Mouse (Mus musculus): Measurements from ENCODE around the gene Smarcc1. TPM values are rescaled to one million over a fixed set of nuclear protein-coding genes. Genes with fewer than 3 reads are reported as not detected.

Gene Smarcc1
- polyA plus RNA-seq, 1 experiment from 2014 or later: 115 TPM

DNA sequence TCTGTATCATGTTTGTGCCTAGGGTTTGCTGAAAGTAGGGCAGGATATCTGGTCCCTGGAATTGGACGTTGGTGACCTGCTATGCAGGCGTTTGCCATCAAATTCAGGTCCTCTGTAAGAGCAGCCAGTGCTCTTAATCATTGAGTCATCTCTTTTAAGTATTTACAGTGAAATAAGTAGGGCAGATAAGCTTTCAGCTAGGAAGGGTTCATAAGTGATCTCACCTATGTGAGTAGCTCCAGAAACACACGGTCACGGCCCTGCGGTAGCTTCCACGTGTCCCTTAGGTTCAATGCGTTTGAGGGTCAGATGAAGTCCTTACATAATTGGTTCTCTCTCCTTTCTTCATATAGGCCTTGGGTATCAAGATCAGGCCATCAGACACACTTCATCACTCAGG, 90.8 kb downstream of the Smarcc1 start:
- no peak overlapping the region for H3K27ac ChIP-seq
- 69% methylated on average over 7 of the region's 7 CpGs for WGBS
- no peak overlapping the region for H3K4me3 ChIP-seq
- H3K36me3 ChIP-seq: peaks cover 82% of the 10 kb centered on the region
- ATAC-seq (ENCODE audit: insufficient number of reproducible peaks, low FRiP score, low TSS enrichment, low read depth): no peak
- no peak overlapping the region for H3K9ac ChIP-seq
- H3K4me1 ChIP-seq: no peaks in the 10 kb centered on the region
- H3K4me2 ChIP-seq: no peak overlapping the region
- no peaks in the 10 kb centered on the region for H3K9me3 ChIP-seq
- H3K27me3 ChIP-seq: no peaks in the 10 kb centered on the region

DNA sequence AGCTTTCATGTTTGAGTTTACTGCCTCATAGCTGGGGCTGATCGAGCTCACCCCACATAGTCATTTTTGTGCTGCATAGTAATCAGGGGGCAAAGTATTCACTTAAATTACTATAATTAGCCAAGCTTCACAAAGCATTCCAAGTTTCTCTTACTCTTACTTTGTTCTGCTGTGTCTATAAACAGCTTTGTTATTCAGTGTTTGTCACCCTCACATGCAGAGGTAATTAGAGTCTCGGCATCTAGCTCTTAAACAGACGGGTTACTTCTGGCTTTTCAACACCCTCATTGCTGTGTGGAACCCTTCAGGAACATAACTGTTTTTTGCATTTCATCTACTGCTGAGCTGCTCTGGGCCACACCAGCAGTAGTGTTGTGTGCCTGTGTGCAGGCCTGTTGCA, 91.5 kb downstream of the Smarcc1 start:
- Histone ChIP-seq H3K27ac (no peak overlapping the region), H3K27me3 (no peaks in the 10 kb centered on the region), H3K4me1 (no peaks in the 10 kb centered on the region), H3K9ac (no peak overlapping the region), H3K4me3 (no peak overlapping the region), H3K36me3 (peaks cover 80% of the 10 kb centered on the region), H3K9me3 (no peaks in the 10 kb centered on the region), H3K4me2 (no peak overlapping the region)
- 81% methylated on average over 3 of the region's 3 CpGs for WGBS
- no peak for ATAC-seq (ENCODE audit: insufficient number of reproducible peaks, low FRiP score, low TSS enrichment, low read depth)

DNA sequence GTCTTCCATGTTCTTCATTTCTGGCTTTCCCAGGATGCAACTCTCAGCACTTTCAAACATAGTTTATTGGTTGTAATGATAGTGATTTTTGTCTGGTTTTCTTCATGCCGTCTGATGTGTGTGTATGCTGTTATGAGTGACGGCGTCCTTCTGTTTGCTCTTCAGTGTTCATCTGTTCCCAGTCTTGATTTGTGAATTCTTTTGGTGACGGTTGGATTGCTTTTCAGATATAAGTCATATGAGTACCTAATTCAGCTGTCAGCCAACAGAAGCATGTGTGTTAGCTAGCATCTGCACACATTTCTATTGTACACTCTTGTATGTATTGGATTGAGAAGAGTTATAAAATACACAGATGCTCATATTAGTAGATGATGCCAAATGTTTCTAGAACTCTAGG, 106.8 kb downstream of the Smarcc1 start:
- Histone ChIP-seq H3K9me3 (no peaks in the 10 kb centered on the region), H3K4me2 (no peak overlapping the region), H3K27ac (no peak overlapping the region), H3K4me3 (no peak overlapping the region), H3K27me3 (no peaks in the 10 kb centered on the region), H3K4me1 (no peaks in the 10 kb centered on the region), H3K36me3 (peaks cover 71% of the 10 kb centered on the region), H3K9ac (no peak overlapping the region)
- no peak for ATAC-seq (ENCODE audit: insufficient number of reproducible peaks, low FRiP score, low TSS enrichment, low read depth)
- WGBS: 85% methylated on average over 4 of the region's 4 CpGs

- H3K4me3 ChIP-seq: no peak overlapping the region
- no peak overlapping the region for H3K9ac ChIP-seq
- no peaks in the 10 kb centered on the region for H3K9me3 ChIP-seq
- no peaks in the 10 kb centered on the region for H3K4me1 ChIP-seq
- no peak overlapping the region for H3K27ac ChIP-seq
- 89% methylated on average over 4 of the region's 4 CpGs for WGBS
- no peak for ATAC-seq (ENCODE audit: insufficient number of reproducible peaks, low FRiP score, low TSS enrichment, low read depth)
- peaks cover 77% of the 10 kb centered on the region for H3K36me3 ChIP-seq
- no peak overlapping the region for H3K4me2 ChIP-seq
- H3K27me3 ChIP-seq: no peaks in the 10 kb centered on the region
Measured at GRCm38 (mm10) chr9:110226191-110226590, 108.7 kb downstream of the Smarcc1 start.

GRCm38 (mm10) chr9:110228671-110229070, 111.2 kb downstream of the Smarcc1 start:
- H3K27me3 ChIP-seq: no peaks in the 10 kb centered on the region
- H3K9ac ChIP-seq: no peak overlapping the region
- 46% methylated on average over 6 of the region's 6 CpGs for WGBS
- H3K9me3 ChIP-seq: no peaks in the 10 kb centered on the region
- no peak overlapping the region for H3K4me3 ChIP-seq
- H3K4me1 ChIP-seq: no peaks in the 10 kb centered on the region
- H3K4me2 ChIP-seq: no peak overlapping the region
- no peak for ATAC-seq (ENCODE audit: insufficient number of reproducible peaks, low FRiP score, low TSS enrichment, low read depth)
- H3K36me3 ChIP-seq: peaks cover 75% of the 10 kb centered on the region
- no peak overlapping the region for H3K27ac ChIP-seq

DNA sequence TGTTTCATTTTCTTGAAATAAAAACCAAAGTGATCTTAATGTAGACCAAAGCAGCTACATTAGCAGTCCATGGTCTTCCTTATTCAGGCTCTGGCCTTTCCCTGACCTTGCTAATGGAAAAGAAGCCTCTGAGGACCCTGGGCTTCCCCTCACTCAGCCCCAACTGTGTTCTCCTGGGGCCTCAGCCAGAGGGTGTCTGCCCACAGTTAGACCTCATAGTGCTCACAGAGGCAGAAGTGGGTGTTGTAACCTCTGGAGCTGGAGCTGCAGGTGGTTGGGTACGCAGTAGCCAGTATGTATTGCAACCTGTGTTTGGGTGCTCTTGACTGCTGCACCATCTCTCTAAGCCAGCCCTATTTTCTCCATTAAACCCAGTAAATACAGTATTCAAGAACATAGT, 111.6 kb downstream of the Smarcc1 start:
- no peaks in the 10 kb centered on the region for H3K9me3 ChIP-seq
- no peak overlapping the region for H3K9ac ChIP-seq
- H3K4me3 ChIP-seq: no peak overlapping the region
- no peak overlapping the region for H3K4me2 ChIP-seq
- 91% methylated on average over 1 of the region's 1 CpGs for WGBS
- no peak overlapping the region for H3K27ac ChIP-seq
- H3K27me3 ChIP-seq: no peaks in the 10 kb centered on the region
- peaks cover 71% of the 10 kb centered on the region for H3K36me3 ChIP-seq
- ATAC-seq (ENCODE audit: insufficient number of reproducible peaks, low FRiP score, low TSS enrichment, low read depth): no peak
- H3K4me1 ChIP-seq: no peaks in the 10 kb centered on the region

DNA sequence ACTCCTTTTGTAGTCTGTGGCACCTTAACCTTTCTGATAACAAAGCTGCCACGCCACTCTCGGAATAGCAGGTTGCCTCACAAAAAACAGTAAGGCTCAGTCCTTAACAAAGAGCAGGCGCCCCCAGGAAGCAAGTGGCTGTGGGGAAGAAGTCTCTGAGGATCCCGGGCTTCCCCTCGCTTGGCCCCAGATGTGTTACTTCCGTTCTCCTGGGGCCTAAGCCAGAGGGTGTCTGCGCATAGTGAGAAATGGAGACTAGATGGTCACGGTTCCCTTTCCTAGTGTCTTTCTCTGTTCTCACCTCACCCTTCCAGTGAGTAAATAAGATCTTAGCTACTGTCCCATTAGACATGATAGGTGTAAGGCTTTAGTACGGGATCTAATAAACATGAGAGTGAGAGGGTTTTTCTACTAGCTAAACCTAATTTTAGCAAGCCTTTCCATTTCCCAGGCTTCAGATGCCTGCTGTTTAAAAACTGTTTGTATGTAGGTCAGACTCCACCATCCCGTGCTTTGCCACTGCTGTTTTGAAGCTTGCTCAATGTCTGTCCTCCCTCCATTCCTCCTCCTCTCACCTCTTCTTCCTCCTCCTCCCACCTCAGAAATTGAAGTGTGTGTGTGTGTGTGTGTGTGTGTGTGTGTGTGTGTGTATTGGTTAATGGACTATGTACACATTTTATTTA, 112.2 kb downstream of the Smarcc1 start:
- H3K27ac ChIP-seq: no peak overlapping the region
- H3K9me3 ChIP-seq: no peaks in the 10 kb centered on the region
- no peak for ATAC-seq (ENCODE audit: insufficient number of reproducible peaks, low FRiP score, low TSS enrichment, low read depth)
- 80% methylated on average over 10 of the region's 10 CpGs for WGBS
- no peaks in the 10 kb centered on the region for H3K4me1 ChIP-seq
- peaks cover 73% of the 10 kb centered on the region for H3K36me3 ChIP-seq
- no peaks in the 10 kb centered on the region for H3K27me3 ChIP-seq
- no peak overlapping the region for H3K4me2 ChIP-seq
- no peak overlapping the region for H3K9ac ChIP-seq
- H3K4me3 ChIP-seq: no peak overlapping the region

DNA sequence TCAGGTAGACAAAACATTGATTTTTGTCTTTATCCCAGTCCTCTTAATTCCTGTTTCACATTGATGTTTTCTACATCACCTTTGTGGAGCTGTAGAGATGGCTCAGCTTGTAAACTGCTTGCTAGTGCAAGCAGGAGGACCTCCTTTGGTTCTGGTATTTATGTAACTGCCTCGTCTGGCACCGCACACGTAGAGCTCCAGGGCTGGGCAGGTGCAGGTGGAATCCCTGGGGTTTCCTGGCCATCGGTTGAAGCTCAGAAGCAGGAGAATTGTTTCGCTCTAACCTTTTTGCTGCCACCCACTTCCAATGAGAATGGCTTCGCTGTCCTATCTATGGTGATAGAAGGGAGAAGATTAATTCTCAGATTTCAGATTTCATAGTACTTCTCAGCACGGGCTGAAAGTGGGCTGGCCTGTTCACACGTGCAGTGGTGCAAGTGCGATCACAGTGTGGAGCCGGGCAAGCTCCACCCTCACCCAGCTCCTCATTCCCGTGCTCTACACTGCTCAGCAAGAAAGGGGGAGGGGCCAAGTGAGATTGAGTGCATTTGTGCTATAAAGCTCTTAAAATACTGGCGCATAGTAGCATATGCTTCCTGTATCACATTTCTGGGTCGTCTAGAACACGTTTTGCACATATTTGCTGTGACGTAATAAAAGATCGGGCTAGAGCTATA, 113.0 kb downstream of the Smarcc1 start:
- Histone ChIP-seq H3K27ac (no peak overlapping the region), H3K36me3 (peaks cover 78% of the 10 kb centered on the region), H3K27me3 (no peaks in the 10 kb centered on the region), H3K9me3 (no peaks in the 10 kb centered on the region), H3K9ac (no peak overlapping the region), H3K4me1 (no peaks in the 10 kb centered on the region), H3K4me3 (no peak overlapping the region), H3K4me2 (no peak overlapping the region)
- WGBS: 64% methylated on average over 16 of the region's 16 CpGs
- no peak for ATAC-seq (ENCODE audit: insufficient number of reproducible peaks, low FRiP score, low TSS enrichment, low read depth)

DNA sequence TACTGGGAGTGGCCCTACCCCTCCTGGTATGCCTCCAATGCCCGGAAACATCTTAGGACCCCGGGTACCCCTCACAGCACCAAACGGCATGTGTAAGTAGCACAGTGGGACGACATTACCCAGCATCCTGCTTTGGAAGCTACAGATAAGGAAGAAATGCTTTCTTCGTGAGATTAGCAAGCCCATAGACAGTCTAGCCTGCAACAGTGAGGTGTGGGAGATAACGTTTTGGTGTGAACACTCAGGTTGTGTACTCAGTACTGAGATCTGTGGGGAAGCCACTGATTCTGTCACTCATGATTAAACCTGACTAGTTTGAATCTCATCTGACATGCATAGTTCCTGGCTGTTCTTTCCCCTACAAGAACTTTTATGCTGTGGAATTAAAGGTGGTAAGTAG, 117.5 kb downstream of the Smarcc1 start:
- H3K4me1 ChIP-seq: no peaks in the 10 kb centered on the region
- ATAC-seq (ENCODE audit: insufficient number of reproducible peaks, low FRiP score, low TSS enrichment, low read depth): no peak
- no peak overlapping the region for H3K4me3 ChIP-seq
- no peaks in the 10 kb centered on the region for H3K27me3 ChIP-seq
- no peak overlapping the region for H3K9ac ChIP-seq
- no peak overlapping the region for H3K27ac ChIP-seq
- WGBS: 95% methylated on average over 6 of the region's 6 CpGs
- no peak overlapping the region for H3K4me2 ChIP-seq
- no peaks in the 10 kb centered on the region for H3K9me3 ChIP-seq
- H3K36me3 ChIP-seq: peaks cover 76% of the 10 kb centered on the region

GRCm38 (mm10) chr9:110243221-110243833, 125.8 kb downstream of the Smarcc1 start, which contains the start of gene Cspg5:
Gene Cspg5, plus strand, starts transcription at chr9:110243783.
- peaks cover 23% of the 10 kb centered on the region for H3K36me3 ChIP-seq
- H3K27me3 ChIP-seq: peaks cover 40% of the 10 kb centered on the region
- no peak for ATAC-seq (ENCODE audit: insufficient number of reproducible peaks, low FRiP score, low TSS enrichment, low read depth)
- no peaks in the 10 kb centered on the region for H3K9me3 ChIP-seq
- 80% methylated on average over 7 of the region's 7 CpGs for WGBS
- H3K4me1 ChIP-seq: peaks cover 18% of the 10 kb centered on the region
- no peak within 1 kb of the TSS for H3K9ac ChIP-seq
- H3K27ac ChIP-seq: no peak within 1 kb of the TSS
- peak within 1 kb of the TSS; percentile 73 for H3K4me3 ChIP-seq
- H3K4me2 ChIP-seq: peak within 1 kb of the TSS; percentile 100

DNA sequence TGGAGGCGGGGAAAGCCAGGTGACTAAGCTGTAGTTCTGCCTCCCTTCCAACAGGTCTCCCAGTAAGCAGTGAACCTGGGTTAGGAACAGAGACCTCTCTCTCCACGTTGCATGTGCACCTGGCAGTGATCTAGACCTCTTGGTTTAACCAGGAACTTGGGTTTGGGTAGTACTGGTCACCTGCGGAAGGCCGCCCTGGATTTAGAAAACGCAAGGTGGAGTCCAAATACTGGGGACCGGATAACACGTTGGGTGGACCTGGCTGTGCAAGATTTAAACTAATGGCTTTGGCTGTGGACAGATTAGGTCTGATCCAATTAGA, 127.0 kb downstream of the Smarcc1 start:
- H3K4me1 ChIP-seq: peaks cover 22% of the 10 kb centered on the region
- peak overlapping the region; percentile 73 for H3K4me3 ChIP-seq
- H3K9me3 ChIP-seq: no peaks in the 10 kb centered on the region
- peak overlapping the region; percentile 31; the same call in 1 of the 2 replicates for H3K9ac ChIP-seq
- H3K27ac ChIP-seq: no peak overlapping the region
- H3K36me3 ChIP-seq: peaks cover 19% of the 10 kb centered on the region
- H3K4me2 ChIP-seq: peak overlapping the region; percentile 100
- WGBS: 19% methylated on average over 7 of the region's 7 CpGs
- peaks cover 40% of the 10 kb centered on the region for H3K27me3 ChIP-seq
- no peak for ATAC-seq (ENCODE audit: insufficient number of reproducible peaks, low FRiP score, low TSS enrichment, low read depth)

- ATAC-seq (ENCODE audit: insufficient number of reproducible peaks, low FRiP score, low TSS enrichment, low read depth): peak; percentile 25; the same call in 1 of the 2 replicates
- peaks cover 27% of the 10 kb centered on the region for H3K4me1 ChIP-seq
- 2% methylated on average over 69 of the region's 93 CpGs for WGBS
- H3K9ac ChIP-seq: peak overlapping the region; percentile 31; the same call in 1 of the 2 replicates
- no peaks in the 10 kb centered on the region for H3K9me3 ChIP-seq
- H3K4me2 ChIP-seq: peak overlapping the region; percentile 100
- no peak overlapping the region for H3K27ac ChIP-seq
- peaks cover 40% of the 10 kb centered on the region for H3K27me3 ChIP-seq
- H3K36me3 ChIP-seq: peaks cover 19% of the 10 kb centered on the region
- peak overlapping the region; percentile 73 for H3K4me3 ChIP-seq
Measured at GRCm38 (mm10) chr9:110244889-110245589, 127.5 kb downstream of the Smarcc1 start.
